Mouse (Mus musculus) cerebellum, postnatal 25 days (tissue): ENCODE measurements around the gene Ly6g6d.
A peak's percentile ranks its signal among the peaks of the same experiment; 100 is the strongest.

Experiments
- DNase-seq, 2 experiments: peaks; one replicate each; pipeline ENCODE4 v3.0.0; 2021; ENCODE audit warnings: mixed read lengths in 2 of 2

Gene Ly6g6d

GRCm38 (mm10) chr17:35068213-35068914 is 9.5 kb downstream of the Ly6g6d start:
- DNase-seq = peak; percentile 36 to 56

- peak in 1 of 2 experiments; percentile 21 for DNase-seq
Measured at GRCm38 (mm10) chr17:35066084-35066483, 11.8 kb downstream of the Ly6g6d start, which contains the start of gene Mpig6b. Gene Mpig6b (minus strand): TSS chr17:35066184.

DNA sequence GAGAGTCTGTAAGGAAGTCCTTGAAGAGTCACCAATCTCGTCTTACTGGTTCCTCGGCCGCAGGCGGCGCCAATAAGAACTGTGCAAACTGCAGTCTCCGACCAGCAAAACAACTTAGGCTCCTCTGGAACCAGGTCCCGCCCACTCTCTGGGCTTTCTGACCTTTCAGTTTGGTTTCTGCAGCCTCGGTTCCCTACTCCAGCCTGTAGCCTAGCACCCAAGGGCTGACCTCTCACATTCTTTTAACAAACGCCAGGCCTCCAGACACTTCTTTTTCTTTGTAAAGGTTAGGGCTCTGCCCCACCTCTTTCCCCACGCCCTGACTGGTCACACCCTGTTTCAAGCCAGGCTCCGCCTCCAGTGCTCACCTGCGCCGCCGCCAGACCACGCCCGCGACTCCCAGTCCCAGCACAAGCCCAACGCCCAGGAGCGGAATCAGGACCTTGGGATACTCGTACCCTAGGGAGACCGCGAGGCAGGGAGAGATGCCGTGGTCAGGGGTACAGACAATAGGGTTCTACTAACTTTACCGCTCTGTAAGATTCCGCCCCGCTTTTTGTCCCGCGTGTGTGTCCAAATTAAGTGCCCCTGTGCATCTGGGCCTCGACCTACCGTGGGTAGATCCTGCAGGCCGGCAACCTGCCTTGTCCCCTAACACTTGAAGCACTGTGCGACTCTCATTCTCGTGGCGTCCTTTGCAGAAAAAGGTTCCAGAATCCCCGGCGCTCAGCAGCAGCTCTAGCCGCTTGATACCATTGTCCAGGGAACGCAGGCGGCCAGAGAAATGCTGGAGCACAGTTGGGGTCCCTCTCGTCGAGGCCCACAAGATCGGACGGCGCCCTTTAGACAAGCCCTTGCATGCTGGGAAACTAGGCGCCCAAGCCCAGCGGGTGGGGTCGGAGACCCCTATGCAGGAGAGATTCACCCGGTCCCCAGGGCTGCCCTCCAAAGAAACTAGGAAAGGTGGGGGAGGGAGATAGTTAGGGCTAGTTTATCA is 12.6 kb downstream of the Ly6g6d start, which contains the start of gene Ly6g6c:
Gene Ly6g6c (plus strand): TSS at position 438 of the 997 bp plus-strand sequence.
- DNase-seq = peak; percentile 71 to 83

DNA sequence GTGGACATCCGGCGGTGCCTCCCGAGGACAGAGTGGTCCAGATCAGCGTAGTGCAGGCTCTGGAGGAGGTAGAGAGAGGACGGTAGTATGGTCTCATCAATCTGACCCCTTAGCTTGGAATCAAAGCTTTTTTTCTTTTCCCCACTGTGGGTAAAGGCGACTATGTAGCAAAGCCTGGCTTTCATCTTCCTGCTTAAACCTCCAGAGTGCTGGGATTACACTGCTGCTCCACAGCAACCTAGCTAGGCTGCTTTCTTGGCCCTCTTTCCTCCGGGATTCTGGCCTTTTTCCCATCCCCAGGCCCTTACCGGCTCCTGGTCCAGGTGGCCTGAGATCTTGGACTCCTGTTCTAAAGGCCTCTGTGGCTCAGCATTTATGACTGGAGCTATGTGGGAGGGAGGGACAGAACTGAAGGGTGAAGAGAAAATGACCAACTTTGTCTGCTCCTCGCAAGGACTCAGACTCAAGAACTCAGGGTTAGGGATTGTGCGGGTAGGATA is 13.4 kb downstream of the Ly6g6d start:
- peak; percentile 75 to 79 for DNase-seq

- DNase-seq = peak; percentile 52 to 70
Measured at GRCm38 (mm10) chr17:35063466-35063865, 14.4 kb downstream of the Ly6g6d start.

DNA sequence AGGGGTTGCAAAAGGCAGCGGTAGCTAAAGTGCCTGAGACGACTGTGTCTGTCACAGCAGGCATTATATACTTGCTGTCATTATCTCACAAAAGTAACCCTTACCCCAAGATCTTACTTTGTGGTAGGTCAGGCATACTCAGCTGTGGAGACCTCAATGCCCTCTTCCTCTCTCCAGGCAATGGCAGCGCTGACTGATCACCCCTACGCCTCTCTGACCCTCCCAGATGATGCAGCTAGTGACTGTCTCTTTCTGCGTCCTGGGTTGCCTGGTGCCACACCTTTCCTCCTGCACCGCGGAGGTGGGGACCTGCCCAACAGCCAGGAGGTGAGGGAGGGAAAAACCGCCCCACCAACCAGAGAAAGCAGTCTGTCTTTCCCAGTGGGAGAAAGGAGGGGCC is 16.6 kb downstream of the Ly6g6d start:
- DNase-seq = peak in 1 of 2 experiments; percentile 17

DNA sequence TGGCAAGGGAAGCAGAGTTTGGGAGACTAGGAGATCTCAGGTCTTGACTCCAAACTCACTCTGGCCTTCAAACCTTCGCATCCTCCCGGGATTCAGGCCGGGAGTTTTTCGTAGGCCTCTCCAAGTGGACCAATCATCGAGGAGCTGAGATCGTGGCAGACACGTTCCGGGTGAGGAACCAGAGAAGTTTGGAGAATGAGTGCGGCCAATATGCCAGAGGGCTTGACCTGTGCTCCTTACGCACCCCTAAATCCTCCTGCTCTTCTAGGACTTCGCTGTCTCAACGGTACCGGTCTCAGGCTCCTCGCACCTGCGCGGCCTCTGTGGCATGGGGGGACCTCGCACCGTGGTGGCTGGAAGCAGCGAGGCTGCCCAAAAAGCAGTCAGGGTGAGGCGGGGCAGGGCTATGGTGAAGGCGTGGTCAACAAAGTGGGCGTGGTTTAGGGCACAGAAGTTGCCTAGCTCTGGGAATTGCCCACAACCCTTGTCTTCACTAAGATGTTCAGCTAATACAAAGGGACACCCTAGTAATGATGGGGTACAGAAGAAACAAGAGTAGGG is 17.0 kb downstream of the Ly6g6d start:
- peak; percentile 29 to 57 for DNase-seq

DNA sequence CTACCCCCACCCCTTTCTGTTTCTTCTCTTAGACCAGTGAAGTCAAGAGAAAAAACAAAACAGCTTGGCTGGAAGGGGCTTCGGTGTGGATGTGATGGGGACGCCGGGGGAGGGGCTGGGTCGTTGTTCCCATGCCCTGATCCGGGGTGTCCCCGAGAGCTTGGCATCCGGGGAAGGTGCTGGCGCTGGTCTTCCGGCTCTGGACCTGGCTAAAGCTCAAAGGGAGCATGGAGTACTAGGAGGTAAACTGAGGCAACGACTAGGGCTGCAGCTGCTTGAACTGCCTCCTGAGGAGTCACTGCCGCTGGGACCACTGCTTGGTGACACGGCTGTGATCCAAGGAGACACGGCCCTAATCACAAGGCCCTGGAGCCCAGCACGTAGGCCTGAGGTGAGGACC is 17.8 kb downstream of the Ly6g6d start:
- DNase-seq = peak in 1 of 2 experiments; percentile 27

GRCm38 (mm10) chr17:35058911-35059892 is 18.7 kb downstream of the Ly6g6d start, which contains the start of gene Ddah2:
Gene Ddah2 (plus strand): TSS chr17:35059035.
- DNase-seq = peak; percentile 85 to 91

DNA sequence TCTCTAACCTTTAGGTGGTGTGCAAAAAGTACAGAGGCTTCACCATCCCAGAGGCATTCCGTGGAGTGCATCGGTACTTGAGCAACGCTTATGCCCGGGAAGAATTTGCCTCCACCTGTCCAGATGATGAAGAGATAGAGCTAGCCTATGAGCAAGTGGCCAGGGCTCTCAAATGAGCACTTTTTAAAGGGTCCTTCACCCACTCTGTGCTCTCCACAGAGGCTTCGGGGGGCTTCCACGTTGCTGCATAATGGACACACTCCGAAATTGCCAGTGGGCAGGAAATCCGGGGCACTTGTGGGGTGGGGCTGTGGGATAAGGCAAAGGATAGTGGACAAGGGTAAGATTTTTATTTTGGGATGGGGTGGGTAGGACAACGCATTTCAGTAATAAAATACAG is 19.5 kb downstream of the Ly6g6d start:
- DNase-seq = peak in 1 of 2 experiments; percentile 12

- DNase-seq = no peak
Measured at GRCm38 (mm10) chr17:35057090-35057489, 20.8 kb downstream of the Ly6g6d start.

- no peak for DNase-seq
Measured at GRCm38 (mm10) chr17:35055691-35056495, 22.0 kb downstream of the Ly6g6d start.

DNA sequence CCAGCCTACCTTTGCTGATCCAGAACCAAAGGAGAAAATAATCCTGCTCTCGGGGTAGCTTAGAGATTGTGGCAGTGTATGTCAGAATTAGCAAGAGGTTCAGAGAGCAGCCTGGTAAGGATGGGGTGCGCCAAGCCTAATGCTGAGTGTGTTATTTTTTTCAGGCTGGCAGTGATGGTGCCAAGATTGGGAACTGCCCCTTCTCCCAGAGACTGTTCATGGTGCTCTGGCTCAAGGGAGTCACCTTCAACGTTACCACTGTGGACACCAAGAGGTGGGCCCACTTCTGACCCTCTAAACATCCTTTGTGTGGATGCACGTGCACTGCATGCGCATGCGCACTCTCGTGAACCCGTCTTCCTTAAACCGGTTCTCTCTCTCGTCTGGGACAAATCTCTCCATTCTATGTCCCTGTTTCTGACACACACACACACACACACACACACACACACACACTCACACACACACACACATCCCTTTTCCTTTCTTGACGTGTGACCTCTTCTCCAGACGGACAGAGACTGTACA is 25.5 kb downstream of the Ly6g6d start:
- peak in 1 of 2 experiments; percentile 22 for DNase-seq

DNA sequence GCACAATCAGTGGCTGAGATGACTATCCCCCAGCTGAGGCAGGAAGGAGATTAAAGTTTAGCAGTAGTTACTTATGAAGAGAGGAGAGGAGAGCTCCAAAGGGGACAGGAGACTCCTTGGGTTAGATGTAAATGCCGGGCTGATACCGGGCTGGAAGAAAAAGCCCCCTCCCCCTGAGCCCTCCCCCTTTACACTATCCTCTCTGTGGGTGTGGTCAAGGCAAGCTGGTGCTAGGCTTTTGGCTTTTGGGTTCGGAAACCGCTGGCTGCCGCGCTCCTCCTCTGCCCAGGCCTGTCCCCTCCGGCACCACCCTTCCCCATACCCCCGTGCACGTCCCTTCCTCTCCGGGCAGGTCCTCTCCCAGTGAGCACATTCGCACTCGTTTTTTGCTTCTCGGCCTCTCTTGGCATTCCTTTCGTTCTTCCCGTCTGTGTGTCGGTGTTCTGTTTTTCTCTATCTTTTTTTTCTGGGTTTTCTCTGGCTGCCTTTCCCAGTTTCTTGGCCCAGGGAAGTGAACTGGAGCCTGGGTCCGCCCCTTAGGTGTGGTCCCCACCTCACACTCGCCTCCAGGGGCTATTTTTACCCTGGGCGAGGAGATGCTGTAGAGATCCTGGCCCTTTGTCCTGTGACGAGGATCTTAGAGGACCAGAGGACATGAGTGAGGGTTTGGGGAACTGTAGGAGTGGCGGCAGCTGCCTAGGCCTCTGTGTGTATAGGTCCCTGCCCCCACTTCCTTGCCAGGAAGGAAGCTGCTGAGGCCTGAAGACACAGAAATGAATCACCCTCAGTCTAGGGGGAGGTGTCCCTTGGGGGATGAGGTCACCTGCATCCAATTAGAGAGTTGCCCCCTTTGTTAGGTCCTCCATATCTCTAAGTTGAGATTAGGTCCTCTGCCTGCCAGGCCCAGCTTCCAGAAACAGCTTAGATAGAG is 26.4 kb downstream of the Ly6g6d start:
- DNase-seq = peak; percentile 63 to 66

GRCm38 (mm10) chr17:35050126-35050750 is 27.6 kb downstream of the Ly6g6d start:
- DNase-seq = peak; percentile 57 to 59

DNA sequence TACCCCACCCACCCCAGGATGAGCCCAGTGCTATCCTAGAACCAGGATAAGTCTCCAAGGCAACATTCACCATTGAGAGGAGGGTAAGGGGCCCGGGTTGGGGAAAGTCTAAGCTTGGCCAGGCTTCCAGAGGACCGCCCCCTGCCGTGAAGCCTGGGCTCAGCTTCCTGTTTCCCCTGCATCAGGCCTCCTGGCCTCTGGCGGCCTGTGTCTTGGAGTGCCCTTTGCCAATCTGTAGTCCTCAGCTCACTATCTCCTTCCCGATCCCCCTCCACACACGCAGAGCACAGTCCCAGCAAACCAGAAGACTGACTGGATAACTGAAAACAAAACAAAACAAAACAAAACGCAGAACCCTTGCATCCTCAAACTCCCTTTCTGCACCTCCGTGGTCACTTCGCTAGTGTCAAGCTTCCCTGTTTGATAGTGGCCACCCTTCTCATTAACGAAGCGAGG is 28.3 kb downstream of the Ly6g6d start, which contains the start of gene Clic1:
Gene Clic1 (plus strand): TSS at position 406 of the 456 bp plus-strand sequence.
- peak in 1 of 2 experiments; percentile 47 for DNase-seq

- DNase-seq = no peak
Measured at GRCm38 (mm10) chr17:35048932-35049440, 28.9 kb downstream of the Ly6g6d start.
